Mouse (Mus musculus): ENCODE measurements around the gene Zfp518b.

The Zfp518b gene

DNA sequence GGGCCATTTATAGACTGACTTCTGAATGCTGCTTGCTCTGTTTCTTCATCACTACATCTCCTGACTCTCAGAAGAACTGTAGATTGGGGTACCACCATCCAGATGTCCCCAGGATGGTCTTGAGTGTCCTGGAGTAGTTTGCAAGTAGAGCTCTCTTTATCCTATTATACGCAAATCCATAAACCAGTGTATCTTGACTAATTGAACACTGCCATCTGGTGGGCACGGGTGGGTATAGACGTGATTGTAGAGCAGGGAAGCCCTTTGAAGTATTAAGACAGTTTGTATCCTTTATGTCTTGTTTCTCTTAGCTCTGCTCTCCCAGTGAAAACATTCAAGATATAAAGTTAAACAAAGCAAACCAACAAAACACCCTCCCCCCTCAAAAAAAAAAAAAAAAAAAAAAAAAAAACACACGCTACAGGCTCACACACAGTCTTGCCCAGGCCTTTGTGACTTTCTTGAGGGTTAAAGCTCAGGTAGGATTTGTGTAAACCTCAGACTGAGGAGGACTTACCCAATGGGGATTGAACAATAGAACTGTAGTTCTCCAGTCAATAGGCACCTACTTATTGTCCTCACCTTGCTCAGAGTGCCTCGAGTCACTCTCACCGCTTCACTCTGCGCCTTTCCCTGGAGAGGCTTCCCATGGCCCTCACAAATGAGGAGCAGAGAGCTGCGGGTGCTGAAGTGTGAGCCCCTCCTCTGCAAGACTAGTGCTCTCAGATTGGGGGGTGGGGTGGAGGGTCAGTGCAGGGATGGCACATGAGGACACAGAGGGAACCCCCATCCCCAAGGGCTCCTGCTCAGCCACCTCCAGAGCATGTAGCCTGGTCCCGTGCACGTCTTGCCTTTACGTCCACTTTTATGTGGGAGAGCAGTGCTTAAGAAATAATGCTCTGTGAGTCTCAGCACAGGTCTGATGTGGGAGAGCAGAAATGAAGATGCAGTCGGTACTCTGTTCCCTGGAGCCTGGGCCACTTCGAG is 51.9 kb downstream of the Zfp518b start:
- peak; percentile 75 for DNase-seq

DNA sequence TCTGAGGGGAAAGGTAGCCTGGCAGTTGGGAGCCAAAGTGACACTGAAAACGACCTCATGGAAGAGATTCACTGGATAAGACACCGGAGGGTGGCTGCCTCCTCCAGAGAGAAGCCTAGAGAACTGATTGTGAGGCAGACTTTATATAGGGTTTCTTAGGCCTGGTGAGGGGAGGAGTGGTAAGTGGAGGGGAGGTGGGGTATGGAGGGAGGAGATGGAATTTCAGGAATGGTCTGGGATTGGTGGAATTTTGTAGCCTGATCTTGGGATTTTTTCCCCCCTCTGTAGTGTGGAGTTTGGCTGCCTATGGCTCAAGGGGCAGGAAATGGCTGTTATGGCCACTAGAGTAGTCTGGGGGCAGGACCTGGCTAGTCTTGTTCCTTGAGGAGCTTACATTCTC is 56.6 kb downstream of the Zfp518b start:
- no peak for DNase-seq

DNA sequence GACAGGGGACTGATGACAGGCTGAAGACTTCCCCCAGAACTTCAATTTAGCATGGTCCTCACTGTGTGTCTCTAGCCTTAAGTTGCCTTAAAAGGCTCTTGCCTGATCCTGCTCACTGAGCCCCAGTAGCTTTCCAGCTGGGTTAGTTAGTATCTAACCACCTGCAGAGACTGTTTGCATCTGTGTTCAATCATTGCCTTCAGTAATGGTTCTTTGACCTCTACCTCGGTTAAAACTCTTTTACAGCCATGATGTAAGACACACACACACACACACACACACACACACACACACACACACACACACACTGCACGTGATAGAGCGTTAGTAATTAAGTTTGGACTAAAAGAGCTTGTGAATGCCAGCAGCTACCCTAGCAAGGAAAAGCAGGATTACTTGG is 57.7 kb downstream of the Zfp518b start:
- DNase-seq = no peak

DNA sequence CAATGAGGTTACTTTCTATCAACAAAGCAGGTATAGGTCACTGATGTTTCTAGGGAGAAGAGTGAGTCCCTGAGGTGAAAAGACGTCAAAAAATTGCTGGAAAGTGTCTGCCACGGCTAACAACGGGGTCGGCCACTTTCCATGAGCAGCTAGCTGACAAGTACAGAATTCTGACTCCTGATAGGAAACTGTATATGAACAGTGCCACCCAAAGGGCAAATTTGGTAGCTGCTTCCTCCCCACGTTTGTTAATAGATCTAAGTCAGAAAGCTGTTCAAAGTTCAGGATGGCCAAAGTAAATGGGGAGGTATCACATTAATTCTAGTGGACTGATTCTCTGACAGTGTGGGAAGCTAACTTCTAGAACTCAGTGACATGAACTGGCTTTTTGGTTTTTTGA is 63.8 kb downstream of the Zfp518b start:
- DNase-seq = peak; percentile 49

DNA sequence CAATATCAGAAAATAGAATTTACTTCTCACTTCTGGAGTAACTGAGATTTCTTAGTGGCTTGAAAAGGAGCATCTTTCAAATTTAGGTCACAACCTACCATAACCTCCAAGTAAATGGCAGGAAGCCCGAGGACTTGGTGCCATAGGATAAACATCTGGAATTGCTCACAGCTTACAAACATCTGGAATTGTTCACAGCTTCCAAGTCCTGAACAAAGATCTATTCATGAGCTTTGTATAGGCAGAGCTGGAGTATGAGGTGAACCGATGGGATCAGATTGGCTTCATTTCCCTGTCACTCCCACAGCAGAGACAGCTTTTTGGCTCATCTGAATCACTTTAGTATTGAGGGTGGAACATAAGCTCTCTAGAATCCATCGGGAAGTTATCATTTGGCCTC is 65.7 kb downstream of the Zfp518b start:
- DNase-seq = no peak
